ENCODE assay signal across 9 mouse cellular contexts in genomic region chr16:10640041-10640440, GRCm38 (mm10).
A peak's percentile ranks its signal among the peaks of the same experiment; 100 is the strongest.
DNase-seq lines count a peak whose midpoint lies in the region; ATAC-seq and TF ChIP-seq lines count a peak whose summit lies in the region.
"Had no signal": no experiment of that assay in that cellular context is flagged by ENCODE, and none has a peak within 500 bp of the region (broad histone marks: within the 10 kb centered on the region; RNA-seq: fewer than 3 reads in every experiment).

No protein-coding gene starts in this region.

- no peak overlapping the region for H3K4me2 ChIP-seq in intestine, embryonic 15.5 days (replicated peaks)
- no peak overlapping the region for H3K4me2 ChIP-seq in limb, embryonic 14.5 days (replicated peaks; ENCODE audit: low read depth, low read length, severe bottlenecking)

- H3K27ac ChIP-seq in heart, embryonic 10.5 days: no peak overlapping the region
- H3K27ac ChIP-seq in intestine, embryonic 15.5 days: no peak overlapping the region
- no peak overlapping the region for H3K27ac ChIP-seq in limb, embryonic 14.5 days (replicated peaks; ENCODE audit: low read depth, low read length)

- no peak overlapping the region for H3K4me3 ChIP-seq in heart, embryonic 10.5 days
- no peak overlapping the region for H3K4me3 ChIP-seq in intestine, embryonic 15.5 days (replicated peaks)
- H3K4me3 ChIP-seq in limb, embryonic 14.5 days (replicated peaks; ENCODE audit: low read length): no peak overlapping the region
- H3K4me3 ChIP-seq: myocyte had no signal

- no peak overlapping the region for H3K9ac ChIP-seq in intestine, embryonic 15.5 days
- no peak overlapping the region for H3K9ac ChIP-seq in limb, embryonic 14.5 days (ENCODE audit: low read depth, low read length, severe bottlenecking)

- no peaks in the 10 kb centered on the region for H3K27me3 ChIP-seq in heart, embryonic 10.5 days (ENCODE audit: insufficient read depth, poor library complexity, severe bottlenecking)
- H3K27me3 ChIP-seq in intestine, embryonic 15.5 days (replicated peaks): no peaks in the 10 kb centered on the region
- no peaks in the 10 kb centered on the region for H3K27me3 ChIP-seq in limb, embryonic 14.5 days (ENCODE audit: control insufficient read depth, insufficient read depth, low read length)

- WGBS in heart, embryonic 10.5 days: 4% methylated on average over 5 of the region's 5 CpGs
- 5% methylated on average over 5 of the region's 5 CpGs for WGBS in intestine, embryonic 15.5 days
- WGBS in limb, embryonic 14.5 days: 11% methylated on average over 5 of the region's 5 CpGs

- peak; percentile 93 for DNase-seq in heart, adult 11 months
- no peak for DNase-seq in heart, embryonic 10.5 days (ENCODE audit: low spot score)
- peak; percentile 84 to 92 for DNase-seq in cerebellum, postnatal 14 days
- peak; percentile 90 for DNase-seq in gastrocnemius, postnatal 10 days
- DNase-seq in limb, embryonic 14.5 days (ENCODE audit: low spot score): peak; percentile 89
- DNase-seq in naive thymus-derived CD4-positive, alpha-beta T cell, adult 2 months (ENCODE audit: low read depth): peak; percentile 88
- DNase-seq in spleen, postnatal 36 days (ENCODE audit: low spot score in 2 of 2): peak; percentile 68 to 77

- no peak for TF ChIP-seq POLR2A in limb, embryonic 14.5 days (IDR thresholded peaks at IDR 0.05; ENCODE audit: borderline replicate concordance, extremely low read depth, insufficient read depth, insufficient read length)

- no peaks in the 10 kb centered on the region; the same call in 1 of the 2 replicates for H3K36me3 ChIP-seq in heart, embryonic 10.5 days
- H3K36me3 ChIP-seq in intestine, embryonic 15.5 days: no peaks in the 10 kb centered on the region
- no peaks in the 10 kb centered on the region for H3K36me3 ChIP-seq in limb, embryonic 14.5 days (ENCODE audit: control insufficient read depth, insufficient read depth, low read length)

- no peaks in the 10 kb centered on the region for H3K9me3 ChIP-seq in heart, embryonic 10.5 days
- no peaks in the 10 kb centered on the region for H3K9me3 ChIP-seq in intestine, embryonic 15.5 days
- no peaks in the 10 kb centered on the region for H3K9me3 ChIP-seq in limb, embryonic 14.5 days (ENCODE audit: control insufficient read depth, low read length)

- H3K4me1 ChIP-seq in heart, embryonic 10.5 days: peaks cover 43% of the 10 kb centered on the region
- 0 out of 2 replicates have a peak, but pooled peaks cover 6% of the 10 kb centered on the region for H3K4me1 ChIP-seq in intestine, embryonic 15.5 days (replicated peaks)
- peaks cover 33% of the 10 kb centered on the region for H3K4me1 ChIP-seq in limb, embryonic 14.5 days (ENCODE audit: control insufficient read depth, insufficient read depth, low read length)

- peak; percentile 45 for ATAC-seq in intestine, embryonic 15.5 days
- ATAC-seq in limb, embryonic 14.5 days (ENCODE audit: low FRiP score, low read depth): peak; percentile 58
